Mouse (Mus musculus) heart, embryonic 15.5 days (tissue): ENCODE measurements at regions not wholly inside any gene's neighbourhood (a gene's known extent, or its start where the extent isn't known, plus 50 kb on each side); places are given as distances from the start of the nearest gene placed in this dataset.
"Not testable (repeated sequence)": the region's sequence is repeated elsewhere in the genome, so short reads cannot be mapped to it uniquely, and the experiment has no call there.

Source experiments
- ATAC-seq: fragments of 200-750 bp; cut with Nextera tagmentation; replicated peaks from 2 replicates; pipeline ENCODE4 v1.8.0; 2017; ENCODE audit warnings: low read depth, moderate TSS enrichment; ENCODE audit not compliant: insufficient number of reproducible peaks, insufficient read depth, low FRiP score
- H3K27ac ChIP-seq: fragments of 300-500 bp; sonication (generic); 2 replicates; pipeline ENCODE4 v1.5.1; 2015; ENCODE audit warnings: mild to moderate bottlenecking, inconsistent platforms
- H3K27me3 ChIP-seq: fragments of 300-500 bp; sonication (generic); 2 replicates; pipeline ENCODE4 v1.6.1; 2015; ENCODE audit warnings: inconsistent platforms
- H3K36me3 ChIP-seq: fragments of 300-500 bp; sonication (generic); 2 replicates; pipeline ENCODE4 v1.6.1; 2015; ENCODE audit warnings: mild to moderate bottlenecking, inconsistent platforms
- H3K4me1 ChIP-seq: fragments of 300-500 bp; sonication (generic); replicated peaks from 2 replicates; pipeline ENCODE4 v1.6.1; 2015; ENCODE audit warnings: inconsistent platforms
- H3K4me2 ChIP-seq: fragments of 300-500 bp; sonication (generic); 2 replicates; pipeline ENCODE4 v1.6.1; 2015; ENCODE audit warnings: inconsistent platforms, mild to moderate bottlenecking, moderate library complexity
- H3K4me3 ChIP-seq: fragments of 300-500 bp; sonication (generic); 2 replicates; pipeline ENCODE4 v1.5.1; 2015; ENCODE audit warnings: mild to moderate bottlenecking, inconsistent platforms
- H3K9ac ChIP-seq: fragments of 300-500 bp; sonication (generic); 2 replicates; pipeline ENCODE4 v1.6.1; 2015; ENCODE audit warnings: mild to moderate bottlenecking, inconsistent platforms
- H3K9me3 ChIP-seq: fragments of 300-500 bp; sonication (generic); replicated peaks from 2 replicates; pipeline ENCODE4 v1.6.1; 2016; ENCODE audit warnings: inconsistent platforms
- WGBS: fragments of 180-500 bp; shearing (Covaris S2); methylation state at CpG from one replicate; pipeline ENCODE4 v1.1.7; 2015; ENCODE audit warnings: mixed read lengths; 5-methylcytosine and 5-hydroxymethylcytosine counted together

- not testable (repeated sequence) for H3K27ac ChIP-seq, H3K27me3 ChIP-seq, H3K36me3 ChIP-seq, H3K9me3 ChIP-seq, H3K4me1 ChIP-seq
- Histone ChIP-seq H3K4me2 (peak overlapping the region; percentile 69), H3K9ac (peak overlapping the region; percentile 2; the same call in 1 of the 2 replicates), H3K4me3 (peak overlapping the region; percentile 48)
- ATAC-seq = peak; percentile 70; the same call in 1 of the 2 replicates
- WGBS = 5% methylated on average over 14 of the region's 14 CpGs
Measured at GRCm38 (mm10) chr10:86636953-86637376, 68.3 kb downstream of the Hsp90b1 start.

GRCm38 (mm10) chr10:86636515-86636914 lies 68.8 kb downstream of the Hsp90b1 start:
- H3K27ac ChIP-seq, H3K4me1 ChIP-seq, H3K36me3 ChIP-seq, ATAC-seq, H3K27me3 ChIP-seq, H3K9me3 ChIP-seq: not testable (repeated sequence)
- Histone ChIP-seq H3K9ac (peak overlapping the region; percentile 2; the same call in 1 of the 2 replicates), H3K4me3 (peak overlapping the region; percentile 48), H3K4me2 (peak overlapping the region; percentile 69)
- 24% methylated on average over 6 of the region's 6 CpGs for WGBS

GRCm38 (mm10) chr10:86626734-86627133 lies 78.6 kb downstream of the Hsp90b1 start:
- ATAC-seq, H3K27ac ChIP-seq: not testable (repeated sequence)

GRCm38 (mm10) chr10:86617958-86618664 lies 87.2 kb downstream of the Hsp90b1 start:
- H3K27ac ChIP-seq, H3K27me3 ChIP-seq, H3K4me1 ChIP-seq, ATAC-seq, H3K4me3 ChIP-seq, H3K36me3 ChIP-seq, H3K4me2 ChIP-seq, H3K9ac ChIP-seq, H3K9me3 ChIP-seq: not testable (repeated sequence)
- 71% methylated on average over 6 of the region's 6 CpGs for WGBS

More at GRCm38 (mm10) chr10:86626734-86627133, 78.6 kb downstream of the Hsp90b1 start:
- H3K4me3 ChIP-seq, H3K27me3 ChIP-seq, H3K9me3 ChIP-seq, H3K4me2 ChIP-seq, H3K4me1 ChIP-seq, H3K36me3 ChIP-seq, H3K9ac ChIP-seq: not testable (repeated sequence)

GRCm38 (mm10) chr10:86612341-86612740 lies 93.0 kb downstream of the Hsp90b1 start:
- H3K4me3 ChIP-seq, H3K27ac ChIP-seq, H3K9ac ChIP-seq, H3K36me3 ChIP-seq, H3K9me3 ChIP-seq, ATAC-seq, H3K4me1 ChIP-seq, H3K27me3 ChIP-seq, H3K4me2 ChIP-seq: not testable (repeated sequence)
- 12% methylated on average over 1 of the region's 1 CpGs for WGBS

GRCm38 (mm10) chr10:86610027-86610426 lies 95.3 kb downstream of the Hsp90b1 start:
- not testable (repeated sequence) for H3K36me3 ChIP-seq, H3K27me3 ChIP-seq, H3K9me3 ChIP-seq, H3K4me2 ChIP-seq, H3K9ac ChIP-seq, H3K27ac ChIP-seq, H3K4me3 ChIP-seq, H3K4me1 ChIP-seq, ATAC-seq
- WGBS = 43% methylated on average over 2 of the region's 2 CpGs

GRCm38 (mm10) chr10:86600843-86601242 lies 102.1 kb upstream of the Syn3 start:
- not testable (repeated sequence) for H3K27ac ChIP-seq, H3K36me3 ChIP-seq, H3K27me3 ChIP-seq, H3K9ac ChIP-seq, H3K4me1 ChIP-seq, H3K4me3 ChIP-seq, H3K9me3 ChIP-seq, H3K4me2 ChIP-seq, ATAC-seq
- 40% methylated on average over 7 of the region's 7 CpGs for WGBS

- 87% methylated on average over 7 of the region's 7 CpGs for WGBS
- H3K4me3 ChIP-seq, H3K36me3 ChIP-seq, H3K27ac ChIP-seq, H3K9ac ChIP-seq, ATAC-seq, H3K27me3 ChIP-seq, H3K4me1 ChIP-seq, H3K4me2 ChIP-seq, H3K9me3 ChIP-seq: not testable (repeated sequence)
Measured at GRCm38 (mm10) chr10:86599991-86600390, 101.3 kb upstream of the Syn3 start.

- not testable (repeated sequence) for H3K27me3 ChIP-seq, H3K27ac ChIP-seq, ATAC-seq, H3K36me3 ChIP-seq, H3K4me1 ChIP-seq, H3K4me3 ChIP-seq, H3K4me2 ChIP-seq, H3K9me3 ChIP-seq, H3K9ac ChIP-seq
- 42% methylated on average over 2 of the region's 2 CpGs for WGBS
Measured at GRCm38 (mm10) chr10:86590211-86590610, 91.5 kb upstream of the Syn3 start.

GRCm38 (mm10) chr10:86566875-86567274 lies 68.2 kb upstream of the Syn3 start:
- not testable (repeated sequence) for H3K27me3 ChIP-seq, ATAC-seq, H3K4me1 ChIP-seq, H3K4me3 ChIP-seq, H3K27ac ChIP-seq, H3K36me3 ChIP-seq, H3K4me2 ChIP-seq, H3K9ac ChIP-seq, H3K9me3 ChIP-seq
- 93% methylated on average over 2 of the region's 2 CpGs for WGBS

- no peak overlapping the region for H3K4me3 ChIP-seq
- 51% methylated on average over 8 of the region's 8 CpGs for WGBS
- no peaks in the 10 kb centered on the region; the same call in 1 of the 2 replicates for H3K27me3 ChIP-seq
- no peak for ATAC-seq
- no peak overlapping the region for H3K4me2 ChIP-seq
- H3K27ac ChIP-seq = no peak overlapping the region
- H3K36me3 ChIP-seq = no peaks in the 10 kb centered on the region
- no peaks in the 10 kb centered on the region for H3K4me1 ChIP-seq
- no peaks in the 10 kb centered on the region for H3K9me3 ChIP-seq
- no peak overlapping the region for H3K9ac ChIP-seq
Measured at GRCm38 (mm10) chr10:86555843-86556242, 57.1 kb upstream of the Syn3 start.
